Mouse (Mus musculus) brain, embryonic 18.5 days (tissue): ENCODE data around the gene Nde1.
"Not testable (repeated sequence)": the region's sequence is repeated elsewhere in the genome, so short reads cannot be mapped to it uniquely, and the experiment has no call there.

Experiments used
- DNase-seq: peaks from one replicate; pipeline ENCODE4 v3.0.0-alpha.2; 2012; ENCODE audit warnings: low read depth, low spot score

Gene Nde1

DNA sequence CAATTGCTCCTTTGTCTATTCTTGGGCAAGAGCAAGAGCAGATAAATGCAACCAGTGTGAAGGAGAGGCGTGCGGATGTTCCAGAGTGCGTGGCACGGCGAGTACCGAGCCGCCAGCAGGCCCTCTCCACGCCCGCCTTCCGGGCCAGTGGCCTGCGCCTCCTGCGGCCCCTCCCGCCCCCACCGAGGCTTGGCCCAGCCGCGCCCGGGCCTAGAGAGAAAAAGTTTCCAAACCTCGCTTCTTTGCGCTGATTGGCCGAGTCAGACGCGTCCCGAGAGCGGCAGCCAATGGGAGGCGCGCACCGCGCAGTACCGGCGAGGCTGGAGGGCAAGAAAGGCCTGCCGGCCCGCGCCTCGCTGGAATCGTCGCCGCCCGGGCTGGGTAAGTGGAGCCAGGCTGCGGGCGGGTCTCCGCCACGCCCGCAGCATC, at the start of gene Nde1, which contains the start of gene Marf1:
Gene Nde1 (plus strand): TSS at position 288 of the 429 bp plus-strand sequence.
Gene Marf1 (minus strand): TSS at position 364 of the 429 bp plus-strand sequence.
- DNase-seq = peak; percentile 46

GRCm38 (mm10) chr16:14117299-14117698, 45.8 kb upstream of the Nde1 start:
- DNase-seq = no peak

DNA sequence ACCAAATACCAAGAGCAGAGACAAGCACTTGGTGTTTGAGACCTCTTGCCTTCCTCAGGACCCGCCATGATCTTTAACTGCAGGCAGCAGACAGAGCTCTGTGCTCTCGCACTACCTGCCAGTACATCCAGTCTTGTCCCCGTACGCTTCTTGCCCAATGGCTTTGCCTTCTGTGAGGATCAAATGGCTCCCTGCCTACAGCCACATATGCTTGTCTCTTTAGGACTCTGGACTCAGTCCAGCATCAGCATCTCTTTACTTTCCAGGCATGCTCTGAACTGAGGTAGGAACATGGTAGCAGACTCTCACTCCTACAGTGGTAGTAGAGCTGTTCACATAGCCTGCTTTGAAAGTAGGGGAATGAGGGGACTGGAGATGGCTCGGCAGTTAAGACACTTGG, 42.1 kb upstream of the Nde1 start:
- DNase-seq = no peak

- DNase-seq = no peak
Measured at GRCm38 (mm10) chr16:14121563-14121962, 41.5 kb upstream of the Nde1 start.

- no peak for DNase-seq
Measured at GRCm38 (mm10) chr16:14122586-14122985, 40.5 kb upstream of the Nde1 start.

DNA sequence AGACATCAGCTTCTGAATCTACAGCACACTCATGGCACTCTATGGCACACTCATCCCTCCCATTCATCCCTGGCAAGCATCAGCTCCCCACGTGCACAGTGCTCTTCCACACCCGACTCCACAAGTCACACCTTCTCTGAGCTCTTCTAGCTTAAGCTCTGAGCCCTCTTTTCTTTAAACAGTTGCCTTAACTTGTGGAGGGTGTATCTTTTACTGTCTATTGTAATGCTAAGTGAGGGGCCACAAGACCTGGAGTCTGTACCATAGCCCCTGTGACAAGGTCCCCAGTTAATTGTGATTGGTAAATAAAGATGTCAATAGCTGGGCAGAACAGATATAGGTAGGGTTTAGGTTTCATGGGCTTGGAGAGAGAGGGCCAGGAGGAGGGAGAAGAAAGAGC, 39.2 kb upstream of the Nde1 start:
- no peak for DNase-seq

DNA sequence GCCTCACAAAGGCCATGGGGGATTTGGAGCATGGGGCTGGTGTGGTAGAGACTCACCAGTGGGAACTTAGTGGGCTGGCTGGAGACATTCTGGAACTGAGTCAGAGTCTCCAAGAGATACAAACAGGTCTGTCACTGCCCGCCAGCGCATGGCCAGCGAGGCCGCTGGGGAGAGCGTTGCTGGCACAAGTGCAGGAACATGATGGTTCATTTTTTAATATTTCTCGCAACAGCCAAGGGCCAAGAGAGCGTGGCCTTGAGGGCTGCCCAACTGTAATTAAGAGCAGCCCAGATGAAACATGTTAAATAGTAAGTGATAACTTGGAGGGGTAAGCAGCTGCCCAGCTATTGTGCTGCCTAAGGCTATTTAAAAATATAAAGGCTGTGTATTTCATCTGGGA, 38.4 kb upstream of the Nde1 start:
- DNase-seq = no peak

- no peak for DNase-seq
Measured at GRCm38 (mm10) chr16:14125253-14125652, 37.8 kb upstream of the Nde1 start.

DNA sequence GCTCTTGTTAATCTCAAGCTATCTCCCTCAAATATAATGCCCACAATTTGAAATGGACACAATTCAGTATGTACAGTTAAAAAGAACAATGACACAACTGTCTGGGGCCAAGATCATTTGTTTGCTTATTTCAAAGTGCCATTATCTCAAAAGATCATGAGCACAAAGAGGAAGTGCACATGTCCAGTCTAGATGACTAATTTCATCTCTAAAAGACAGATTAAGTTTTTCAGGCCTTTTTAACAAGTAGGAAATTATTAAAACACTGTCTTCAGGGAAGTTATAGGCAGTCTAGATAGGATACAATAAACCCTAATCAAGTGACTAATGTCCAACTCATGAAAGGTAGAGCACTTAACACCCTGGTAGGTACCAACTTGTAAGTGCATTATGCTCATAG, 34.1 kb upstream of the Nde1 start:
- DNase-seq = no peak

GRCm38 (mm10) chr16:14130796-14131195, 32.3 kb upstream of the Nde1 start:
- DNase-seq = no peak

DNA sequence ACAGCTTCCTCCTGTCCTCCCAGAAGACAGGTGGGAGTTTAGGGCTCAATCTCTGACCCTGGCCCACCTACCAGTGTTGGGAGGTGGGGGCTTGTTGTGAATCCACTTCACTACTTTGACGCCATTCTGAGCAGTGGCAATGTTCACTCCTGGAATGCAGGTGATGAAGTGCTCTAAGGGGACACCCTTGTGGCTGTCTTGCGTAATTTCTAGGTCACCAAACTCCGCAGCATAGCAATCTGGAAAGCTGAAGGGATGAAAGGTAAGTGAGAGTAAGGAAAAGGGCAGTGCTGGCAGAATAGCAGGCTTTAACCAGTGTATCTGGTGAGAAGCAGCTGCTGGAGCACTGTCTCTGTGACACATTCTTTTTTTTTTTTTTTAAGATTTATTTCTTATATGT, 31.7 kb upstream of the Nde1 start:
- DNase-seq = no peak

DNA sequence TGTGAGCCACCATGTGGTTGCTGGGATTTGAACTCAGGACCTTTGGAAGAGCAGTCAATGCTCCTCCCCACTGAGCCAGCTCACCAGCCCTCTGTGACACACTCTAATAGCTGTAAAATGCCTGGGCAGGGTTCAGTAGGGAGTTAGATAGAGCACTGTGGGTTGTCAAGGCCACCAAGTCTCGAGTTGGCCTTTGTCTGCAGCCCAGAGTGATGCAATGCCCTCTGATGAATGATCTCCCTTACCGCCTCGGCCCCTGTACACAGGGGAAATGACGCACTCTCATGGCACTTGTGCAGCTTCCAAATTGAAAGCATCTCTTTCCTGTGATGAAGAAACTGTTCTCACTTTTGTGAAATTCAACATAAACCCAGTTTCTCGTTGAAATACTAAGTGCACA, 31.2 kb upstream of the Nde1 start:
- DNase-seq = no peak

GRCm38 (mm10) chr16:14135014-14135413, 28.1 kb upstream of the Nde1 start:
- no peak for DNase-seq

DNA sequence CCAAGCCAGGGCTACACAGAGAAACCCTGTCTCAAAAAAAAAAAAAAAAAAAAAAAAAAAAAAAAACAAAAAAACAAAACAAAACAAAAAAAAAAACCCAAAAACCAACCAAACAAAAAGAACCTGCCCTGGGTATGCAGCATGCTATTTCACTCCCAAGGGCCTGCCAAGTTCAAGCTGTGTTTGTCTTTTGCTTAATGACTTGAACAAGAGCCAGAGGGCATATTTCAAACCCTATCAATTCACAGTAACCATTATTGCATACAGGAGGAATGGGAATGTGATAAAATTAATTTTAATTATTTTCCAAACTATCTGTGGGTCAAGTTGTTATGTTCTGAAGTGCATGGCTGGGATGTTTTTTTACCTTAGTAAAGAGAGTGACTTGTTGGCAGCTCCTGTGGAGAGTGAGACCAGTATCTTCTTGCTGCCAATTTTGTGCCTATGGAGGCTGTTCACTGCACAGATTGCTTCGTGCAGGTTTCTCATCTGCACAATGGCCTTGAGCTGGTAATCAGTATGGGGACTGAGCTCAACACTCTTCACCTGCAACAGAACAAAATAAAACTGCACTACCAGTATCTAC, 25.0 kb upstream of the Nde1 start:
- DNase-seq = no peak

GRCm38 (mm10) chr16:14139106-14139505, 24.0 kb upstream of the Nde1 start:
- DNase-seq = no peak

DNA sequence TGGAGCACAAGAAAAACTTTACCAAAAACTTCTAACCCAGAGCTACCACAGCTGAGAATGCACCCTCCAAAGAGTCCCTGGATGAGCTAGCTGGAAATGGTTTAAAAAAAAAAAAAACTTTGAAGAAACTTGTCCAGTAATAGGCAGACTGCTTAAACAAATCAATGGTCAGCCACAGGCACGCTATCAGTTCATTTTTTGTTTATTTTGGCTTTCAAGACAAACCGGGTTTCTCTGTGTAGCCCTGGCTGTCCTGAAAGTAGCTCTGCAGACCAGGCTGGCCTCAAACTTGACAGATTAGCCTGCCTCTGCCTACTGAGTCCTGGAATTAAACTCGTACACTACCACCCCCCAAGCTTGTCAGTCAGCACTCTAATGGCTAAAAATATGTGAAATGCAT, 19.8 kb upstream of the Nde1 start:
- no peak for DNase-seq

DNA sequence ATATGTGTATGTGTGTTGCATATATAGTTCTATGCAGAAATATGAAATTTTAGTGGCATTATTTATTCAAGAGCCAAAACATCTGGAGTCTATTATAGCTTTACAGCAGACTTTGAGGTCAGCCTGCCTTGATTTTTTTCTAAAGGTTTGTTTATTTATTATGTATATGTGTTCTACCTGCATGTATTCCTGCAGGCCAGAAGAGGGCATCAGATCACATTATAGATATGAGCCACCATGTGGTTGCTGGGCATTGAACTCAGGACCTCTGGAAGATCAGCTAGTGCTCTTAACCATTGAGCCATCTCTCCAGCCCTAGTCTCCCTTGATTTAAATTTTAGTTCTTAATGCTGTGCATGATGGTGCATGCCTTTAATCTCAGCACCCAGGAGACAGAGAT, 15.4 kb upstream of the Nde1 start:
- no peak for DNase-seq

- DNase-seq = no peak
Measured at GRCm38 (mm10) chr16:14151718-14152117, 11.4 kb upstream of the Nde1 start.

- DNase-seq = not testable (repeated sequence)
Measured at GRCm38 (mm10) chr16:14155638-14156037, 7.4 kb upstream of the Nde1 start.

- DNase-seq = no peak
Measured at GRCm38 (mm10) chr16:14156312-14156711, 6.8 kb upstream of the Nde1 start.

DNA sequence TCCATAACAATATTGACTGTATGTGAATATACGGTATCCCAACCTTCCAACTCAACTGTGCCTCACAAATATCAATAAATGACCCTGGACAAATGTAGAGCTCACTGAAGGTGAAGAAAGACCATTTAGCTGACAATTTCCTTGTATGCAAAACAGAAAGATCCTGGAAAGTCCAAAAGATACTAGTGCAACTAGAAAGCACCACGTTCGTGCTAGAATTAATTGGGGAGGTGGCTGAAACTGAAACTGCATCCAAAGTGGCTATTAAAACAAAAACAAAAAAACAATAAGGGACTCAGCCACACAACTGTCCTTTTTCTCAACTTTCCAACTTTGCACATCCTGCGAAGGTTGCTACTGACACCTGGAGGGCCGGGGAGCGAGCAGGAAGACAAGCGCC, 4.5 kb upstream of the Nde1 start:
- DNase-seq = no peak

- peak; percentile 98 for DNase-seq
Measured at GRCm38 (mm10) chr16:14158936-14159745, 3.9 kb upstream of the Nde1 start.

DNA sequence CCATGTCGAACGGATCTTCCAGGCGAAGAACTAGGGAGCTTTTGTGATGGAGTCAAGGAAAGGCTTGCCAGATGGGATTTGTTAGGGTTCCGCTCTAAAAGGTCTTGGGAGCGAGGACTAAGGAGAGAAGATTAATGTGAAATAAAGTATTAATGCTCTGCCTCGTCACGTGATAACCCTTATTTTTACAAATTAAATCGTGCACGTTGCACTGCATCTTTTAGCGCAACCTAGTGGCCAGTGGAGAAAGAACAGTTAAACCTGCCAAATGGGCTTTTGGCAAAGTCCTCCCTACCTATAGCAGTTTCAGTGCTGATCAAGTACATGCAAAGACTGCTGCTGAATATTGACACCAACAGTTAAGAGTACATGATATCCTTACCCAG, 3.3 kb upstream of the Nde1 start:
- DNase-seq = peak; percentile 60
